18 mouse cellular contexts compared by ENCODE assay signal in the genomic region with DNA sequence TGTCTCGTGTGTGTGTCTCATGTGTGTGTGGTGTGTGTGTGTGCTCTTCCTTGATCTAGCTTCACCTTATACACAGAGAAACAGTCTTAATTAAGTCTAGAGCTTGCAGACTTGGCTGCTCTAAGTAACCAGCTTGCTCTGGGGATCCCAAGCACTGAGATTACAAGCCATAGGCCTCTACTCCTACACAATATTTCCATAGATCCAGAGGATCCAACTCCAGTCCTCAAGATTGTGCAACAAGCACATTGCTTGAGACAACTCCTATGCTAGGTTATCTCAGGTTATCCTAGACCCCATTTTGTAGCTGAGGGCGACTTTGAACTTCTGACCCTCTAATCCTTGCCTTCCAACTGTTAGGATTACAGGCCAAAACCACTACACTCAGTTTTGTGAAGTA.
"Had no signal": no experiment of that assay in that cellular context is flagged by ENCODE, and none has a peak within 500 bp of the region (broad histone marks: within the 10 kb centered on the region; RNA-seq: fewer than 3 reads in every experiment).

No protein-coding gene starts in this region.

- H3K4me1 ChIP-seq: liver, embryonic 15.5 days; neural tube, embryonic 12.5 days; stomach, embryonic 15.5 days had no signal

- H3K4me3 ChIP-seq: limb, embryonic 12.5 days; limb, embryonic 15.5 days; liver, embryonic 15.5 days; neural tube, embryonic 12.5 days; stomach, embryonic 15.5 days had no signal

- DNase-seq: kidney, adult 2 months; kidney, postnatal 25 days; left cerebral cortex, postnatal 4 days; lung, adult 2 months; lung, postnatal 14 days; lung, postnatal 4 days; midbrain, embryonic 14.5 days; retina, postnatal 1 day; right cerebral cortex, postnatal 25 days; spleen, adult 18-20 months; thymus, postnatal 25 days had no signal

- H3K27ac ChIP-seq: limb, embryonic 12.5 days; limb, embryonic 15.5 days; liver, embryonic 15.5 days; neural tube, embryonic 12.5 days had no signal

- H3K27me3 ChIP-seq: limb, embryonic 12.5 days; limb, embryonic 15.5 days; liver, embryonic 15.5 days; neural tube, embryonic 12.5 days; stomach, embryonic 15.5 days had no signal

- H3K36me3 ChIP-seq: limb, embryonic 12.5 days; limb, embryonic 15.5 days; liver, embryonic 15.5 days; neural tube, embryonic 12.5 days; stomach, embryonic 15.5 days had no signal

- H3K9me3 ChIP-seq: limb, embryonic 12.5 days; limb, embryonic 15.5 days; liver, embryonic 15.5 days; neural tube, embryonic 12.5 days; stomach, embryonic 15.5 days had no signal

- H3K4me2 ChIP-seq: limb, embryonic 12.5 days; limb, embryonic 15.5 days; liver, embryonic 11.5 days; liver, embryonic 15.5 days; midbrain, embryonic 11.5 days; neural tube, embryonic 12.5 days; stomach, embryonic 15.5 days had no signal

- H3K9ac ChIP-seq: limb, embryonic 12.5 days; limb, embryonic 15.5 days; liver, embryonic 15.5 days; neural tube, embryonic 12.5 days; stomach, embryonic 15.5 days had no signal
